Mouse (Mus musculus) lung, adult 2 months (tissue): Measurements from ENCODE around the gene Duoxa1.

Experiments
- CTCF ChIP-seq: fragments of 200-500 bp; IDR thresholded peaks from 2 replicates; pipeline ENCODE4 v1.5.1; 2011; ENCODE audit warnings: mild to moderate bottlenecking, low read length, control low read depth; ENCODE audit not compliant: insufficient read depth
- POLR2A ChIP-seq: fragments of 200-500 bp; IDR thresholded peaks from 2 replicates; pipeline ENCODE4 v1.6.1; 2011; ENCODE audit warnings: low read depth, mild to moderate bottlenecking, control low read depth, low read length, borderline replicate concordance; ENCODE audit errors: extremely low read depth

- no peak for TF ChIP-seq CTCF
- no peak for TF ChIP-seq POLR2A
Measured at GRCm38 (mm10) chr2:122299911-122300655, 13.4 kb downstream of the Duoxa1 start.
